Mouse (Mus musculus): ENCODE results near the gene Cd4.

DNA sequence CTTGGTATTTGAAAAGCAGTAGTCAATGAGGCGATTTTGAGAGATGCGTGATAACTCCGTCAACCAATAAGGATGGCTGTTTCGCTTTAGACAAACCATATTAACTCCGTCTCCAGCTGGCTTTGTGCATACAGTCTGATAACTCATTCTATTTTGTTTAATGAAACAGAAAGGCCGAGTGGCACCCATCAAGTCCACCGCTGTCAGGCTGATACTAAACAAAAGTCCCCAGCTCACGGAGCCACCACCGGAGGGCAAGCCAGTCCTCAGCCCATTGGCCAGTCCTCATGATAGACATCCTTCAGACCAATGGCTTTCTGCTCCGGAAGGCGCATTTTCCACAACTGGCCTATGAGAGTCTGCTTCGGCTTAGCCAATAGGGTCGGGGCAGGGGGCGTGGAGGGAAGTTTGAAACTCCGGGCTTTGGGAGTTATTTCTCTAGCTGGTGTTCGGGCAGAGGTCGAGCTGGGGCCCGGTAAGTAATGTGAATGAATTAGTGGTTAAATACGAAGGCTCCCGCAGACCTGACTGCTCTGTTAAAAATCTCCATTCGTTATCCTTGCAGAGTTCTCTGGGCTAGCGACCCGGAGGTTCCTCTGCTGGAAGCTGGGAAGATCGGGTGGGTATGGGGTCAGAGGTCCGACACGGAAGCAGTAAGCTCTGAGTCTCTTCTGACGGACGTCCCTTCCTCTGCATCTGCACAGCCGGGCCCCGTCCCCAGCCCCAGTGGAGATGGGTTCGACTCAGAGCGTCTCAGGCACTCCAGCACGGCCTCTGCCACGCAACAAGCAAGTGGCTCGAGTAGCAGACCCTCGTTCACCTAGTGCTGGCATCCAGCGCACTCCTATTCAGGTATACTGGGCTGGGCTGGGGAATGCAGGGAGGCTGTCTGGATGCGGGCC is 58.0 kb downstream of the Cd4 start:
- no peak for TF ChIP-seq POLR2A (IDR thresholded peaks at IDR 0.05; ENCODE audit: low read depth, low read length)
- 0 out of 2 replicates have a peak, but pooled peaks have one; percentile 10 for TF ChIP-seq CTCF (conservative IDR thresholded peaks at IDR 0.05; ENCODE audit: insufficient read depth, insufficient read length, low read depth, low read length)
